Mouse (Mus musculus) MEL (cell line): ENCODE results near the gene Dcun1d1. TPM values are rescaled to one million over a fixed set of nuclear protein-coding genes. Genes with fewer than 3 reads are reported as not detected.

Experiments used
- DNase-seq: peaks from one replicate; pipeline ENCODE4 v3.0.0; 2011; ENCODE audit warnings: low read depth, low spot score
- H3K27ac ChIP-seq: 2 replicates; pipeline ENCODE4 v1.5.1; 2012; ENCODE audit warnings: low read depth, mild to moderate bottlenecking, control low read depth, low read length, moderate library complexity; ENCODE audit not compliant: control insufficient read depth
- H3K27me3 ChIP-seq, 2 experiments: fragments of 150-350 bp in 1 of 2; sonication (generic) in 1 of 2; 2 replicates each; pipeline ENCODE4 v1.6.1; 2012; ENCODE audit warnings: low read length in 2 of 2, mild to moderate bottlenecking in 2 of 2, improper control_type of control experiment in 1 of 2, moderate library complexity in 1 of 2; ENCODE audit not compliant: insufficient read depth in 2 of 2, control insufficient read depth in 1 of 2
- H3K36me3 ChIP-seq, 2 experiments: 2 replicates each; pipeline ENCODE4 v1.6.1; 2012 to 2014; ENCODE audit warnings: low read length in 2 of 2, improper control_type of control experiment in 1 of 2, inconsistent platforms in 1 of 2, mild to moderate bottlenecking in 1 of 2; ENCODE audit not compliant: insufficient read depth in 2 of 2, control insufficient read depth in 1 of 2
- H3K4me1 ChIP-seq, 2 experiments: fragments of 150-350 bp in 1 of 2; sonication (generic) in 1 of 2; 2 replicates each; pipeline ENCODE4 v1.6.1; 2012; ENCODE audit warnings: low read length in 2 of 2, improper control_type of control experiment in 1 of 2, mild to moderate bottlenecking in 1 of 2; ENCODE audit not compliant: insufficient read depth in 2 of 2, control insufficient read depth in 1 of 2
- H3K4me3 ChIP-seq, 2 experiments: fragments of 150-350 bp in 1 of 2; sonication (generic) in 1 of 2; 2 replicates each; pipeline ENCODE4 v1.5.1; 2012; ENCODE audit warnings: low read depth in 2 of 2, low read length in 2 of 2, mild to moderate bottlenecking in 2 of 2, moderate library complexity in 2 of 2, control low read depth in 1 of 2, improper control_type of control experiment in 1 of 2; ENCODE audit not compliant: control insufficient read depth in 1 of 2, insufficient read depth in 1 of 2
- H3K79me2 ChIP-seq: 2 replicates; pipeline ENCODE4 v1.6.1; 2012; ENCODE audit warnings: mild to moderate bottlenecking, low read length, moderate library complexity; ENCODE audit not compliant: control insufficient read depth, poor library complexity, insufficient read depth
- H3K9ac ChIP-seq: 2 replicates; pipeline ENCODE4 v1.6.1; 2012; ENCODE audit warnings: low read depth, mild to moderate bottlenecking, control low read depth, low read length, moderate library complexity; ENCODE audit not compliant: control insufficient read depth, poor library complexity, severe bottlenecking
- H3K9me3 ChIP-seq: fragments of 150-350 bp; sonication (generic); replicated peaks from 2 replicates; pipeline ENCODE4 v1.6.1; 2012; ENCODE audit warnings: mild to moderate bottlenecking, low read length, improper control_type of control experiment, moderate library complexity; ENCODE audit not compliant: insufficient read depth
- BHLHE40 ChIP-seq: IDR thresholded peaks from 2 replicates; pipeline ENCODE4 v1.6.1; 2012; ENCODE audit warnings: low read depth, mild to moderate bottlenecking, inconsistent platforms, low read length, improper control_type of control experiment, borderline replicate concordance
- CHD1 ChIP-seq: IDR thresholded peaks from 2 replicates; pipeline ENCODE4 v1.6.1; 2012; ENCODE audit warnings: low read depth, mild to moderate bottlenecking, inconsistent platforms, low read length, improper control_type of control experiment
- CHD2 ChIP-seq: IDR thresholded peaks from 2 replicates; pipeline ENCODE4 v1.6.1; 2011; ENCODE audit warnings: low read length, improper control_type of control experiment
- EP300 ChIP-seq, 2 experiments: IDR thresholded peaks; 2 replicates each; pipeline ENCODE4 v1.6.1; 2011; ENCODE audit warnings: improper control_type of control experiment in 2 of 2, low read length in 2 of 2, low read depth in 1 of 2, mild to moderate bottlenecking in 1 of 2
- GABPA ChIP-seq: IDR thresholded peaks from 2 replicates; pipeline ENCODE4 v1.6.1; 2012; ENCODE audit warnings: low read depth, mild to moderate bottlenecking, inconsistent platforms, low read length, improper control_type of control experiment, moderate library complexity
- GATA1 ChIP-seq: IDR thresholded peaks from 2 replicates; pipeline ENCODE4 v1.6.1; 2011; ENCODE audit warnings: low read depth, low read length, improper control_type of control experiment
- HCFC1 ChIP-seq: IDR thresholded peaks from 2 replicates; pipeline ENCODE4 v1.6.1; 2012; ENCODE audit warnings: low read depth, mild to moderate bottlenecking, inconsistent platforms, low read length, improper control_type of control experiment, moderate library complexity
- JUND ChIP-seq: IDR thresholded peaks from 2 replicates; pipeline ENCODE4 v1.6.1; 2011; ENCODE audit warnings: low read depth, mild to moderate bottlenecking, improper control_type of control experiment, low read length
- KAT2A ChIP-seq: conservative IDR thresholded peaks from 2 replicates; pipeline ENCODE4 v1.6.1; 2012; ENCODE audit warnings: low read depth, low read length, improper control_type of control experiment, inconsistent platforms
- MAFK ChIP-seq: IDR thresholded peaks from 2 replicates; pipeline ENCODE4 v1.6.1; 2011; ENCODE audit warnings: low read depth, mild to moderate bottlenecking, low read length, improper control_type of control experiment, borderline replicate concordance
- MAX ChIP-seq: IDR thresholded peaks from 2 replicates; pipeline ENCODE4 v1.6.1; 2011; ENCODE audit warnings: low read length, improper control_type of control experiment
- MAZ ChIP-seq: IDR thresholded peaks from 2 replicates; pipeline ENCODE4 v1.6.1; 2012; ENCODE audit warnings: low read depth, mild to moderate bottlenecking, inconsistent platforms, low read length, improper control_type of control experiment
- MYB ChIP-seq: IDR thresholded peaks from 2 replicates; pipeline ENCODE4 v1.6.1; 2011; ENCODE audit warnings: mild to moderate bottlenecking, low read depth, low read length, improper control_type of control experiment
- MYC ChIP-seq: IDR thresholded peaks from 2 replicates; pipeline ENCODE4 v1.6.1; 2011; ENCODE audit warnings: low read depth, mild to moderate bottlenecking, low read length, improper control_type of control experiment, moderate library complexity
- NELFE ChIP-seq: IDR thresholded peaks from 2 replicates; pipeline ENCODE4 v1.6.1; 2011; ENCODE audit warnings: low read depth, low read length, improper control_type of control experiment
- NRF1 ChIP-seq: IDR thresholded peaks from 2 replicates; pipeline ENCODE4 v1.6.1; 2014; ENCODE audit warnings: low read depth, mild to moderate bottlenecking, inconsistent platforms, low read length, improper control_type of control experiment, moderate library complexity; ENCODE audit not compliant: poor library complexity, insufficient read depth, severe bottlenecking
- POLR2AphosphoS2 ChIP-seq: IDR thresholded peaks from 2 replicates; pipeline ENCODE4 v1.6.1; 2011; ENCODE audit warnings: low read length, improper control_type of control experiment
- POLR2AphosphoS5 ChIP-seq: IDR thresholded peaks from 2 replicates; pipeline ENCODE4 v1.6.1; 2012; ENCODE audit warnings: low read depth, borderline replicate concordance, mild to moderate bottlenecking, inconsistent platforms, low read length, moderate library complexity, mixed read lengths
- RCOR1 ChIP-seq: IDR thresholded peaks from 2 replicates; pipeline ENCODE4 v1.6.1; 2012; ENCODE audit warnings: low read depth, mild to moderate bottlenecking, inconsistent platforms, low read length, improper control_type of control experiment
- SIN3A ChIP-seq: IDR thresholded peaks from 2 replicates; pipeline ENCODE4 v1.6.1; 2012; ENCODE audit warnings: low read length, improper control_type of control experiment, inconsistent platforms
- TBP ChIP-seq: IDR thresholded peaks from 2 replicates; pipeline ENCODE4 v1.8.0; 2011; ENCODE audit warnings: low read depth, low read length, improper control_type of control experiment
- UBTF ChIP-seq: IDR thresholded peaks from 2 replicates; pipeline ENCODE4 v1.6.1; 2012; ENCODE audit warnings: low read depth, mild to moderate bottlenecking, inconsistent platforms, low read length, improper control_type of control experiment, moderate library complexity, borderline replicate concordance; ENCODE audit not compliant: insufficient read depth
- USF2 ChIP-seq, 2 experiments: IDR thresholded peaks; 2 replicates each; pipeline ENCODE4 v1.6.1; 2011 to 2012; ENCODE audit warnings: improper control_type of control experiment in 2 of 2, low read length in 2 of 2, borderline replicate concordance in 1 of 2, inconsistent platforms in 1 of 2, low read depth in 1 of 2, mild to moderate bottlenecking in 1 of 2; ENCODE audit not compliant: insufficient read depth in 1 of 2
- ZC3H11A ChIP-seq: IDR thresholded peaks from 2 replicates; pipeline ENCODE4 v1.6.1; 2012; ENCODE audit warnings: low read depth, mild to moderate bottlenecking, inconsistent platforms, low read length, improper control_type of control experiment
- ZMIZ1 ChIP-seq: IDR thresholded peaks from 2 replicates; pipeline ENCODE4 v1.6.1; 2012; ENCODE audit warnings: low read depth, mild to moderate bottlenecking, inconsistent platforms, low read length, improper control_type of control experiment, moderate library complexity
- polyA plus RNA-seq, 2 experiments: library from polyadenylated mRNA; stranded (reverse) in 1 of 2; unstranded in 1 of 2; fragments of >175 nt in 1 of 2; fragments of >200 nt in 1 of 2; gene quantifications; 2 replicates each; pipeline versions ENCODE4 v1.2.1 to v1.2.4; 2012; ENCODE audit warnings: low replicate concordance in 2 of 2, low read depth in 1 of 2; ENCODE audit not compliant: insufficient read length in 2 of 2, insufficient read depth in 1 of 2, missing spikeins in 1 of 2
- total RNA-seq: library from RNA; depleted of rRNA; stranded (reverse); fragments of 300-350 nt; gene quantifications from 2 replicates; pipeline ENCODE4 v1.2.3, GENCODE M21; 2012

The Dcun1d1 gene
- total and polyA plus RNA-seq, 3 experiments = 20.8 to 35.1 (median 32.7) TPM

GRCm38 (mm10) chr3:35948197-35948596 lies 11.0 kb upstream of the Dcun1d1 start:
- Histone ChIP-seq H3K79me2 (no peaks in the 10 kb centered on the region), H3K9ac (no peak overlapping the region), H3K27ac (no peak overlapping the region), H3K4me3 (no peak overlapping the region), H3K4me1 (no peaks in the 10 kb centered on the region), H3K36me3 (no peaks in the 10 kb centered on the region), H3K9me3 (no peaks in the 10 kb centered on the region), H3K27me3 (no peaks in the 10 kb centered on the region)
- no peak for DNase-seq
- TF ChIP-seq GABPA (no peak), MAX (no peak), USF2 (IDR thresholded peaks at IDR 0.05; ENCODE audit: borderline replicate concordance in 1 of 2, insufficient read depth in 1 of 2, low read depth in 1 of 2, low read length in 2 of 2) (no peak), ZMIZ1 (no peak), EP300 (IDR thresholded peaks at IDR 0.05; ENCODE audit: low read depth in 1 of 2, low read length in 2 of 2) (no peak), KAT2A (no peak), POLR2AphosphoS2 (no peak), MAFK (no peak), MYB (no peak), BHLHE40 (no peak), POLR2AphosphoS5 (no peak), CHD2 (no peak), GATA1 (no peak), ZC3H11A (no peak), MAZ (no peak), RCOR1 (no peak), UBTF (no peak), SIN3A (no peak), NRF1 (no peak)

GRCm38 (mm10) chr3:35940520-35941135 lies 3.4 kb upstream of the Dcun1d1 start:
- no peak for TF ChIP-seq JUND
- TF ChIP-seq SIN3A = no peak
- TF ChIP-seq EP300 (IDR thresholded peaks at IDR 0.05; ENCODE audit: low read depth in 1 of 2, low read length in 2 of 2) = no peak
- no peak for TF ChIP-seq POLR2AphosphoS5
- no peak for TF ChIP-seq HCFC1
- TF ChIP-seq TBP = no peak
- no peak for TF ChIP-seq MYC
- TF ChIP-seq NRF1 = no peak
- no peak for TF ChIP-seq NELFE
- TF ChIP-seq CHD1 = no peak
- no peak for TF ChIP-seq GATA1
- no peak for TF ChIP-seq KAT2A
- TF ChIP-seq UBTF = no peak
- TF ChIP-seq CHD2 = no peak
- peaks cover 2% of the 10 kb centered on the region for H3K79me2 ChIP-seq
- H3K4me1 ChIP-seq = no peaks in the 10 kb centered on the region
- no peaks in the 10 kb centered on the region for H3K9me3 ChIP-seq
- H3K27me3 ChIP-seq = no peaks in the 10 kb centered on the region
- H3K27ac ChIP-seq = no peak overlapping the region
- no peak for DNase-seq
- no peaks in the 10 kb centered on the region for H3K36me3 ChIP-seq
- no peak overlapping the region for H3K4me3 ChIP-seq
- H3K9ac ChIP-seq = no peak overlapping the region
